Mouse (Mus musculus): ENCODE results near the gene Limk2. TPM values are rescaled to one million over a fixed set of nuclear protein-coding genes. Genes with fewer than 3 reads are reported as not detected.

Gene Limk2
- total and polyA plus RNA-seq, 2 experiments from 2014 or later, result 31.0 to 38.3 TPM

DNA sequence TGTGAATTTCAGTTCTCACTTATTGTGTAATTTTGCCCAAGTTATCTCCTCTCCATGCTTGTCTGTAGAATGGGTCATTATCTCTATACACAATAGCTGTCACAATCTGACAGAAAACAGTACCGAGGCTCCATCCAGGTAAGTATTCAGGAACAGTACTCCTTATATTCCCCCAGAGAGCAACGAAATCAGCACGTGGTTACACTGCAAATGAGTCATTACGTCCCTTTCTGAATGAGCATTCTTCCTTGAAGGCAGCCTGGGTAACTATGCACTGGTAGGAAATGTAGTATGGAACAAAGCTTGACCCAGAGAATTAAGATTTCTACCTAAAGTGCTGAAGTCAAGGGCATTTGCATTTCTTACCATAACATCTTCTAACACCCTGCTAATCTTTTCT, 33.7 kb upstream of the Limk2 start:
- DNase-seq (ENCODE audit: low spot score) (no peak), ATAC-seq (ENCODE audit: insufficient read depth, low read depth) (no peak)
- H3K27ac ChIP-seq (ENCODE audit: low read depth), result no peak overlapping the region
- H3K9ac ChIP-seq (replicated peaks; ENCODE audit: low read depth, low read length), result no peak overlapping the region
- H3K4me2 ChIP-seq (ENCODE audit: low read depth, low read length), result no peak overlapping the region
- TF ChIP-seq CTCF (IDR thresholded peaks at IDR 0.05; ENCODE audit: low read depth) (no peak), EP300 (IDR thresholded peaks at IDR 0.05; ENCODE audit: low read depth) (no peak)
- WGBS, result 57% methylated on average over 4 of the region's 4 CpGs
- H3K36me3 ChIP-seq (replicated peaks; ENCODE audit: control insufficient read depth, insufficient read depth, low read length), result 0 out of 2 replicates have a peak, but pooled peaks cover 5% of the 10 kb centered on the region
- peaks cover 22% of the 10 kb centered on the region for H3K4me1 ChIP-seq (ENCODE audit: control insufficient read depth, insufficient read depth)
- H3K9me3 ChIP-seq (replicated peaks; ENCODE audit: control insufficient read depth, low read length), result no peaks in the 10 kb centered on the region
- H3K27me3 ChIP-seq (ENCODE audit: control insufficient read depth, insufficient read depth, low read length), result no peaks in the 10 kb centered on the region
- H3K4me3 ChIP-seq (ENCODE audit: low read depth, low read length), result no peak overlapping the region

DNA sequence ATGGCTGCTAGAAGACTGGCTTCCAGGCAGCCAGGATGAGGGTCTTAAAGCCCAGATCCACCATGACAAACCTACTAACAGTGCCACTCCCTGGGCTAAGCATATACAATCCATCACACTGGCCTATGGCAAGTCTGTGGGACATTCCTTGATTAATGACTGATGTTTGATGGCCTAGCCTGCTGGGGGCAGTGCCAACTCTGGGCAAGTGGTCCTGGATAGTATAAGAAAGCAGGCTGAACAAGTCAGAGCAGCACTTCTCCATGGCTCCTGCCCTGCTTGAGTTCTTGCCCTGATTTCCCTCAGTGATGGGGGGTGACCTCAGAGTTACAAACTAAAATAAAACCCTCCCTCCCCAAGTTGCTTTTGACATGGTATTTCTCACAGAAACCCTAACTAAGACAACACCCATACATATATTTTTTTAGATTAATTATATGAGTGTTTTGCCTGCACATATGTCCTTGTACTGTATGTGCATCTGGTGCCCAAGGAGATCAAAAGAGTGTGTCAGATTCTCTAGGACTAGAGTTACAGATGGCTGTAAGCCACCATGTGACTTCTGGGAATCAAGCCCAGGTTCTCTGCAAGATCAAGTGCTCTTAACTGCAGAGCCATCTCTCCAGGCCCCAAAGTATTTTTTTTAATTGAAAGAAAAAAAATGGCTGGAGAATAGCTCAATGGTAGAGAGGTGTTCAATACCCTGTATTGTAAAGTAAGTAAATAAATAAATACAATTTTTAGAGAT, 32.9 kb upstream of the Limk2 start:
- Histone ChIP-seq H3K27ac (ENCODE audit: low read depth) (peak overlapping the region; percentile 53; the same call in 1 of the 2 replicates), H3K9me3 (replicated peaks; ENCODE audit: control insufficient read depth, low read length) (no peaks in the 10 kb centered on the region), H3K27me3 (ENCODE audit: control insufficient read depth, insufficient read depth, low read length) (no peaks in the 10 kb centered on the region), H3K9ac (replicated peaks; ENCODE audit: low read depth, low read length) (no peak overlapping the region), H3K4me3 (ENCODE audit: low read depth, low read length) (no peak overlapping the region), H3K36me3 (replicated peaks; ENCODE audit: control insufficient read depth, insufficient read depth, low read length) (0 out of 2 replicates have a peak, but pooled peaks cover 6% of the 10 kb centered on the region), H3K4me1 (ENCODE audit: control insufficient read depth, insufficient read depth) (peaks cover 22% of the 10 kb centered on the region), H3K4me2 (ENCODE audit: low read depth, low read length) (no peak overlapping the region)
- DNase-seq (ENCODE audit: low spot score), result peak; percentile 65
- no peak for ATAC-seq (ENCODE audit: insufficient read depth, low read depth)
- no peak for TF ChIP-seq CTCF (IDR thresholded peaks at IDR 0.05; ENCODE audit: low read depth)
- no peak for TF ChIP-seq EP300 (IDR thresholded peaks at IDR 0.05; ENCODE audit: low read depth)

GRCm38 (mm10) chr11:3437621-3438020, 28.6 kb upstream of the Limk2 start:
- WGBS, result 84% methylated on average over 1 of the region's 1 CpGs
- TF ChIP-seq EP300 (IDR thresholded peaks at IDR 0.05; ENCODE audit: low read depth), result no peak
- TF ChIP-seq CTCF (IDR thresholded peaks at IDR 0.05; ENCODE audit: low read depth), result no peak
- ATAC-seq (ENCODE audit: insufficient read depth, low read depth) (no peak), DNase-seq (ENCODE audit: low spot score) (no peak)
- Histone ChIP-seq H3K27me3 (ENCODE audit: control insufficient read depth, insufficient read depth, low read length) (no peaks in the 10 kb centered on the region), H3K4me1 (ENCODE audit: control insufficient read depth, insufficient read depth) (peaks cover 13% of the 10 kb centered on the region), H3K9ac (replicated peaks; ENCODE audit: low read depth, low read length) (no peak overlapping the region), H3K4me3 (ENCODE audit: low read depth, low read length) (no peak overlapping the region), H3K9me3 (replicated peaks; ENCODE audit: control insufficient read depth, low read length) (no peaks in the 10 kb centered on the region), H3K4me2 (ENCODE audit: low read depth, low read length) (no peak overlapping the region), H3K27ac (ENCODE audit: low read depth) (no peak overlapping the region), H3K36me3 (replicated peaks; ENCODE audit: control insufficient read depth, insufficient read depth, low read length) (0 out of 2 replicates have a peak, but pooled peaks cover 6% of the 10 kb centered on the region)

- Histone ChIP-seq H3K4me2 (ENCODE audit: low read depth, low read length) (no peak overlapping the region), H3K27me3 (ENCODE audit: control insufficient read depth, insufficient read depth, low read length) (no peaks in the 10 kb centered on the region), H3K4me3 (ENCODE audit: low read depth, low read length) (no peak overlapping the region), H3K27ac (ENCODE audit: low read depth) (no peak overlapping the region), H3K4me1 (ENCODE audit: control insufficient read depth, insufficient read depth) (peaks cover 2% of the 10 kb centered on the region; the same call in 1 of the 2 replicates), H3K36me3 (replicated peaks; ENCODE audit: control insufficient read depth, insufficient read depth, low read length) (peaks cover 9% of the 10 kb centered on the region; the same call in 1 of the 2 replicates), H3K9ac (replicated peaks; ENCODE audit: low read depth, low read length) (no peak overlapping the region), H3K9me3 (replicated peaks; ENCODE audit: control insufficient read depth, low read length) (no peaks in the 10 kb centered on the region)
- no peak for DNase-seq (ENCODE audit: low spot score)
- no peak for TF ChIP-seq CTCF (IDR thresholded peaks at IDR 0.05; ENCODE audit: low read depth)
- no peak for TF ChIP-seq EP300 (IDR thresholded peaks at IDR 0.05; ENCODE audit: low read depth)
- ATAC-seq (ENCODE audit: insufficient read depth, low read depth), result no peak
- 77% methylated on average over 4 of the region's 4 CpGs for WGBS
These were observed 24.8 kb upstream of the Limk2 start for GRCm38 (mm10) chr11:3433809-3434208.

DNA sequence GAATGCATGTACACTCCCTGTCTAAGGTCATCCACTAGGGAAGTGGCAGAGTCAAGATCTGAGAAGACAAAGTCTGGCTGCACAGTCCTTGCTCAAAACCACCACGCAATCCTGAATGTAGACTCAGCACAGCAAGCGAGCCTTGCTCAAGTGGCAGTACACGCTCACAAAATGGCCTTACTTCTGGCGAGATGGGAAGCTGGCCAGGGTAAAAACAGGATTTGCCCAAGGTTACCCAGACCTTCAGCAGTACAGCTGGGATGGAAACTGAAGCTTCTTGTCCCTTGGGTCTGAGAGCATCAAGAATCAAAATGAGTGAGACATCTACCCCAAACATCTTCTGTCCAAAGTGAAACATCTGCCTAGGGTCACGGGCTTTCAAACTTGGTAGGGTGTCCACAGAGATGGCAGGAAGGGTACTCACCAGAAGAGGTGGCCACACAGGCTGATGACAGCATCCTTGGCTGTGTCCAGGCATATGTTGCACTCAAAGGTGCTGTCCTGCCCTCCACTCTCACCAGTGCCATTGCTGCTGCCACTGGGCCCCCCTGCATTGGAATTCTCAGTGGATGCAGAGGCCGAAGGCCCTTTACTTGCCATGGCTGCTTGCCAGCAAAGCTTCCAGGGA, 23.1 kb upstream of the Limk2 start:
- Histone ChIP-seq H3K4me2 (ENCODE audit: low read depth, low read length) (no peak overlapping the region), H3K9ac (replicated peaks; ENCODE audit: low read depth, low read length) (no peak overlapping the region), H3K36me3 (replicated peaks; ENCODE audit: control insufficient read depth, insufficient read depth, low read length) (peaks cover 3% of the 10 kb centered on the region; the same call in 1 of the 2 replicates), H3K4me3 (ENCODE audit: low read depth, low read length) (no peak overlapping the region), H3K4me1 (ENCODE audit: control insufficient read depth, insufficient read depth) (peaks cover 2% of the 10 kb centered on the region; the same call in 1 of the 2 replicates), H3K27me3 (ENCODE audit: control insufficient read depth, insufficient read depth, low read length) (no peaks in the 10 kb centered on the region), H3K27ac (ENCODE audit: low read depth) (no peak overlapping the region), H3K9me3 (replicated peaks; ENCODE audit: control insufficient read depth, low read length) (no peaks in the 10 kb centered on the region)
- no peak for TF ChIP-seq EP300 (IDR thresholded peaks at IDR 0.05; ENCODE audit: low read depth)
- no peak for TF ChIP-seq CTCF (IDR thresholded peaks at IDR 0.05; ENCODE audit: low read depth)
- WGBS, result 73% methylated on average over 6 of the region's 6 CpGs
- no peak for DNase-seq (ENCODE audit: low spot score)
- ATAC-seq (ENCODE audit: insufficient read depth, low read depth), result no peak

All from heart, postnatal 0 days (tissue).